Mouse (Mus musculus): ENCODE measurements around the gene Pard3.

Gene Pard3

GRCm38 (mm10) chr8:127371326-127371949 is 307.7 kb downstream of the Pard3 start:
- no peak for DNase-seq

- no peak for DNase-seq
These were observed 314.1 kb downstream of the Pard3 start for GRCm38 (mm10) chr8:127377775-127378174.

GRCm38 (mm10) chr8:127378994-127379858 is 315.5 kb downstream of the Pard3 start:
- no peak for DNase-seq

GRCm38 (mm10) chr8:127381259-127381658 is 317.6 kb downstream of the Pard3 start:
- DNase-seq = no peak

- DNase-seq = no peak
These were observed 329.0 kb downstream of the Pard3 start for GRCm38 (mm10) chr8:127392700-127393099.

- DNase-seq = no peak
These were observed 331.8 kb downstream of the Pard3 start for GRCm38 (mm10) chr8:127395488-127395887.

DNA sequence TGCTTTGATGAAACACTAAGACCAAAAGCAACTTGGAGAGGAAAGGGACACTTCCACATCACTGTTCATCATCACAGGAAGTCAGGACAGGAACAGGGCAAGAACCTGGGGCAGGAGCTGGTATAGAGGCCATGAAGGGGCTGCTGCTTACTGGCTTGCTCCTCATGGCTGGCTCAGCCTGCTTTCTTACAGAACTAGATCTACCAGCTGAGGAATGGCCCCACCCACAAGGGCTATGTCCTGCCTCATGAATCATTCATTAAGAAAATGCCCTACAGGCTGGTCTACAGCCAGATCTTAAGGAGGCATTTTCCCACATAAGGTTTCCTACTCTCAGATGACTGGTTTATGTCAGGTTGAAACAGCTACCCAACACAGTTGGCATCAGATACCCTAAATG is 342.1 kb downstream of the Pard3 start:
- no peak for DNase-seq

GRCm38 (mm10) chr8:127410606-127411005 is 346.9 kb downstream of the Pard3 start:
- no peak for DNase-seq

GRCm38 (mm10) chr8:127411190-127411848 is 347.6 kb downstream of the Pard3 start:
- no peak for DNase-seq

- no peak for DNase-seq
These were observed 359.3 kb downstream of the Pard3 start for GRCm38 (mm10) chr8:127423021-127423420.

DNA sequence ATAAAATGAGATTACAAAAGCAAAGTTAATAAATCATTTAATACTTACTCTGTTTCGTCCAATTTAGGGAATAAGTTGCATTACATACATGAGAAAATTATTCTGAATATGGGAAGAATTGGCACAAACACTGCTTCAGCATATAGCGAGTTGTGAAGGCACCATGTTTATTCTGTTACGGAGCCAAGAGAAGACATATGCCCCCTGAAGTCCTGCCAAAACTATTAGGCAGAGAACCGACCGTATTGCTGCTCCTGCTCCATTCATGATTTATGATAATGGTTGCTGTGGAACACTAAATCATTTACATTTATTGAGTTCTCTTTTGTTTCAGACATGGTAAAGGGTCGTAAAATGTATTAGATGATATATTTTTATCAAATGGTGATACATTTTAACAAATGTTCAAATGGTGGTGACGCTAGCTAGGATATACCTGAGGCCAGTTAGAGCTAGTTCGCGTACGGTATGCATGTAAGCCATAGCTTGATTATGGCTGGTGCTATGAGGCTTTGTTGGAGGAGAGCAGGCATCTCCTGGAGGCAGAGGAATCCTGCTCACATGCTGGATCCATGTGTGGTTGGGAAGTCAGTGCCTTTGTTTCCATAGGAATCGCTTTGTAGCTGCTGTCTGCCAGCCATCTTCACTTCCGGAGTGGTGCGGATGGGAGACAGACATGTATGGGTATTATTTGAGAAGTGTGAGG is 360.7 kb downstream of the Pard3 start:
- no peak for DNase-seq

GRCm38 (mm10) chr8:127426857-127427256 is 363.2 kb downstream of the Pard3 start:
- no peak for DNase-seq

- DNase-seq = no peak
These were observed 364.3 kb downstream of the Pard3 start for GRCm38 (mm10) chr8:127428004-127428403.

DNA sequence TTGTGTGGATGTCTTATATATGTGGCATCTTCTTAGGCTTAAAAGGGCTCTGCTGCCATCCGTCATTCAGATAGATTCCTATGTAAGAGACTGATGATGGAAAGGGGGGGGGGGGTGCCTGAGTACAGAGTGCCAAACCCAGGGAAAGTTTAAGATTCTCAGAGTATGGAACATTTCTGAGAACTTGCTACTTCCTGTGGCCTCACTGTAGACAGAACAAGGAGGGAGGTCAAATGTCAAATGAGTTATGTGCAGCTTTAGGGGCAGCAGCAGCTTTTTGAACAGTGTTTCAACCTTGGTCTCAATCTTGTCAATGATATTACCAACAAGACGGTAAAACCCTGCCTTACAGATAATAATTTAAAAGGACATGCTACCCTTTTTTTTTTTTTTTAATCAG is 367.5 kb downstream of the Pard3 start:
- DNase-seq = no peak

GRCm38 (mm10) chr8:127435975-127436374 is 372.3 kb downstream of the Pard3 start:
- no peak for DNase-seq

DNA sequence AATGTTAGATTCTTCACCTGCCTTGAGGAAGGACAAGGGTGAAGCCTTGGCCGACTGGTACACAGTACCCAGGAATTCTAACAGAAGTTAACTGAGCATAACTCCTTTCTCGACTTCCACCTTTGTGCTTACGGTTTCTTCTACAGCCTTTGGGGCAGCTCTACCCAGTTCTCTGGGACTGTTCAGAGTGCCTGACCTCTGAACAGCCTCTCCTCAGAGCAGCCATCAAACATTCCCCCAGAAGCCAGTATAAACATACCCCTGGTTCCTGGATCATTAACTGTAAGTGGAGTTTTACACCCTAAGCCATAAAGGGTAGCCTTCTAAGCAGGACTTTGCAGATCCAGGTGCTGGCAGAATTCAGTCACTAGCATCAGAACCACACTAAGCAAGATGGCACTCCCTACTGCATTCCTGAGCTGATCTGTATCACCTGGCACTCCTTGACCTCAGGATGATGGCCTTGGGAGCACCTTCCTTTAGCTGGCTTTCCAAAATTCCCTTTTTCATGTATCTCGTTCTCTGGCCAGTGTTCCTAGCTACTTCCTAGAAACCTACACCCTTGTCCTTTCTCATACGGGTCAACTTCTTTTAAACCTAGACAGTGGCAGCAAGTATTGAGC is 374.0 kb downstream of the Pard3 start:
- DNase-seq = no peak

DNA sequence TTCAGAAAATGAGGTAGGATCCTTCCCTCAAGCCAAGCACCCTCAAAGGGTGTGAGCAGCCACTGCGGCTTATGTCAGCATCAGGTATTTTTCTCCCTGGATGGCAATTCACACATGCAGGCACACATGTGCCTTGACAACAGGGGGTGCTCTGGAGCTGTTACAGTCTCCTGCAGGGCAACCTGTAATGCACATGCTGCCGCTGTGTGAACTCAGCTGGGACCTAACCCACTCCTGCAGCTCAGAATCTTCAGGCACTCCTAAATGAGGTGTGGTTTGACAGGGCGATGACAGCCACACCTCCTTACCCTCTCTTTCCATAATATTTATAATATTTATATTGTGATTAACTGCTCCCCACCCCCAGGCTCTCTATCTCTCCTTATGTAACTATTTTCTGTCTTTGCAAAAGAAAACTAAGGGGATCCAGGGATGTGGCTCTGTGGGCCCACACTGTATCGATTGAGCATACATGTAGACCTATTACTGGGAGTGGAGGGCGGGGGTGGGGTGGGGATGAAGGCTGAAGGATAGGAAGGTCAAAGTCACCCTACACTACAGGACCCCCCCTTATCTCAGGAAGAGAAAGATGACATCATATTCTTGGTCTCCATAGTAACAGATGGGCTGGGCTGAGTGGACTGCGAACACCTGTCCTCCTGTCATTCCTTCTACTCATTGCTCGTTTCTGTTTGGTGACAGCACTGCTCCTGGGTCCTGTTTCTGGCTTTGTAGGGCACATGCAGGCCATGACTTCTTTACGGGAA is 375.1 kb downstream of the Pard3 start:
- DNase-seq = no peak

DNA sequence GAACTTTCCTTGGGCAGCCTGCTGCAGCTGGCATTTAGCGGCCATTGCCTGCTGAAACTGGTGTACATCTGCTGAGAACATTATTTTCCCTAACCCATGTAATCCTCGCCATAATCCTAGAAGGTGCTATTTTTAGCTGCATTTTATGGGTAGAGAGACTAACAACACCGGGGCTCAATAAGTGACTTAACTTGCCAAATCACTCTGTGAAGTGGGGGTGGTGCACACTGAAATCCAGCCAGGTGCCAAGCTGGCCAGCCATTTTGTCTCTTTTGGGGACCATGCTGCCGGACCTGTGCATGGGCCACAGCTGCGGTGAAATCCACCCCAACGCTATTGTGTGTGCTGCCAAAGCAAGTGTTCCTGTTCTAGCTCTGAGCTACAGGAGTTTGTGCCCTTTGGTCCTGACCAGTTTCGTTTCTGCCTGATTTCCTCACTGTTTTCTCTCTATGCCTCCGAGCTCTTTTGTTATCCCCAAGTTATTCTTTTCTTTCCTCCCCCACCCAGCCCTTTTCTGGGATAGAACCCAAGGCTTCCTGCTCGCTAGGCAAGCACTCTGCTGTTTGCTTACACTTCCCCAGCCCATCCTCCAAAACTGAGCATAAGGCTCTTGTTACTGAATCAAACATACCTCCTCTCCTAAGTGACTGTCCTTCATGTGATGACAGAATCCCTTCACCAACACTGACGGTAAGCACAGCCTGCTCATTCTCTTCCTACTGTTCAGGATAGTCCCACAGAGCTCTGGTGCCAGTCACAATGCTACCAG is 375.9 kb downstream of the Pard3 start:
- DNase-seq = no peak

DNA sequence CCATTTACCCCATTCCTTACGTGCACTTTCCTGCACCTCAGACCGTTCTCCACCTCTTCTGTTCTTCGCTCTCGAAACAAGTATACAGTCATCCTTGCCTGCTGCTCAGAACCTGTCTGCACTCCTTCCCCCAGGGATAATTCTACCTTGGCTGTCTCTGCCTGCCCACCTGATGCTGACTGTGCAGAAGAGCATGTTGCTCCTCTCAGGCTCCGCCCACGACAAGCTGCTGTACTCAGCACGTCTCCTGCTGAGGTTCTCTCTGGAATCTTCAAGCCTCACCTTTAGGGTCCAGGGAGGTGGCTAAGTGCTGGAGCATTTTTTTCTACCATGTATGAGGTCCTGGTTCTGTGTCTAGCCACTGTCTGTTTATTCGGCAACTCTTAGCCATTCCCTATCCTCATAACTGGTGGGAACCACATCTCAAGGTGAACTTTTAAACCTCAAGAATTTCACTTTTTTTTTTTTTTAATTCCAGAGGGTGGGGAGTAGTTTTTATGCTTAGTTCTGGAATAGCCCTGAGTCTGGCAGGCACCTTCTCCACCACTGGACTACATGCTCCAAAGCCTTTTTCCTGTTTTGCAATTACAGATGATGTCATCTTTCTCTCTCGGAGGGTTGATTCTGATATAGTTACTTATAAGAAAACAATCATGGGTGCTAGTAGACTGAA is 376.6 kb downstream of the Pard3 start:
- DNase-seq = no peak

DNA sequence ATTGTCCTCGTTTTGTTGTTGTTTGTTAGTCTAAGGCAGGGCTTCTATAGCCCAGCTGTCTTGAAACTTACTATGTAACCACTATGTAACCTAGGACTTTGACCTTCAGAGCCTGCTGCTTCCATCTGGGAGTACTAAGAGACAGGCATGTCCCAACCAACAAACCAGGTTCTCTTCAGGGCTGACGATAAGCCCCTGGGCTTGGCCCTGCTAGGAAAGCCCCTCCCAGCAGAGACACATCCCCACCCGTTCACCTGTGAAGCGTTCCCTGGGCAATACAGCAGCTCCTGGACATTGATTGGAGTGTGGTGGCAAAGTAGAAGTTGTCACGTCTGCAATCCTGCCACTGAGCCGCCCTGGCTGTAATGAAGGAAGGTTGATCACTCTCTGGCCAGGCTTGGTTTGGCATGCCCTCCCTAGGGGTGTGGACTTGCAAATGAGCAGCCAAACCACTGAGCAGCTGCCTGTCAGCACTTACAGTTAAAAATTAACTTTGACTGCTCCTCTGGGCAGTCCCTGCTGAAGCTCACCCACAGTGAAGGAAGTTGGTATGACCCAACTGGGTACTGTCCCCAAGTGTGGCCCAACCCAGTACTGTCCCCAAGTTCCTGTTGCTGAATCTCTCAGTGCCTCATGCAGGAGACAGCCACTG is 377.3 kb downstream of the Pard3 start:
- no peak for DNase-seq
